Comparison of ENCODE assay signal across 27 mouse cellular contexts in genomic region chr6:120175650-120176049, GRCm38 (mm10).
DNase-seq lines count a peak whose midpoint lies in the region; ATAC-seq and TF ChIP-seq lines count a peak whose summit lies in the region.
"Had no signal": no experiment of that assay in that cellular context is flagged by ENCODE, and none has a peak within 500 bp of the region (broad histone marks: within the 10 kb centered on the region; RNA-seq: fewer than 3 reads in every experiment).

No protein-coding gene starts in this region.

- peak overlapping the region; percentile 86 for H3K27ac ChIP-seq in heart, adult 2 months
- H3K27ac ChIP-seq in liver, embryonic 12.5 days: peak overlapping the region; percentile 99
- H3K27ac ChIP-seq: limb, embryonic 10.5 days; neural tube, embryonic 13.5 days had no signal

- H3K9me3 ChIP-seq in liver, embryonic 12.5 days (replicated peaks): no peaks in the 10 kb centered on the region
- H3K9me3 ChIP-seq: forebrain, embryonic 10.5 days; intestine, embryonic 15.5 days; limb, embryonic 10.5 days; midbrain, embryonic 10.5 days; neural tube, embryonic 13.5 days; stomach, embryonic 15.5 days had no signal

- H3K4me3 ChIP-seq in heart, adult 2 months: no peak overlapping the region
- peak overlapping the region; percentile 47 for H3K4me3 ChIP-seq in liver, embryonic 12.5 days
- H3K4me3 ChIP-seq: forebrain, embryonic 10.5 days; intestine, embryonic 15.5 days; limb, embryonic 10.5 days; midbrain, embryonic 10.5 days; myocyte; neural tube, embryonic 13.5 days; stomach, embryonic 15.5 days had no signal

- no peaks in the 10 kb centered on the region for H3K27me3 ChIP-seq in heart, adult 2 months (ENCODE audit: control insufficient read depth, insufficient read depth, low read length)
- H3K27me3 ChIP-seq in liver, embryonic 12.5 days (replicated peaks): 0 out of 2 replicates have a peak, but pooled peaks cover 4% of the 10 kb centered on the region
- H3K27me3 ChIP-seq: intestine, embryonic 15.5 days; neural tube, embryonic 13.5 days; stomach, embryonic 15.5 days had no signal

- intact Hi-C loops in heart, adult 2 months (cut with DNase I): loop anchor here (2.0 kb wide), 1 partner anchor 29 kb away; no protein-coding TSS in a partner anchor

- no peak for ATAC-seq in liver, embryonic 12.5 days
- no peak for ATAC-seq in CD4-positive, CD25-positive, alpha-beta regulatory T cell, adult 4 months
- no peak for ATAC-seq in megakaryocyte, adult 5-6 weeks (ENCODE audit: poor library complexity, severe bottlenecking)
- ATAC-seq: forebrain, postnatal 0 days; hindbrain, embryonic 16.5 days; intestine, embryonic 15.5 days; lung, postnatal 0 days; midbrain, embryonic 16.5 days had no signal

- 88% methylated on average over 4 of the region's 4 CpGs for WGBS in heart, adult 2 months
- 88% methylated on average over 4 of the region's 4 CpGs for WGBS in liver, embryonic 12.5 days (ENCODE audit: insufficient replicate concordance)

- no peak overlapping the region for H3K9ac ChIP-seq in heart, adult 2 months (ENCODE audit: low read depth, low read length)
- H3K9ac ChIP-seq in liver, embryonic 12.5 days: peak overlapping the region; percentile 71
- H3K9ac ChIP-seq: forebrain, postnatal 0 days; intestine, embryonic 15.5 days; neural tube, embryonic 13.5 days; stomach, embryonic 15.5 days had no signal

- H3K79me2 ChIP-seq in heart, adult 2 months (replicated peaks; ENCODE audit: control insufficient read depth, insufficient read depth, low read length): no peaks in the 10 kb centered on the region

- peaks cover 8% of the 10 kb centered on the region for H3K4me1 ChIP-seq in heart, adult 2 months (ENCODE audit: control insufficient read depth, insufficient read depth, low read length)
- peaks cover 81% of the 10 kb centered on the region for H3K4me1 ChIP-seq in liver, embryonic 12.5 days
- H3K4me1 ChIP-seq: forebrain, embryonic 10.5 days; neural tube, embryonic 13.5 days had no signal

- no peak for DNase-seq in heart, adult 2 months
- no peak for DNase-seq in heart, postnatal 4 days
- peak; percentile 29 for DNase-seq in spleen, adult 12 weeks (ENCODE audit: low spot score)
- DNase-seq in spleen, adult 18-20 months: no peak
- no peak for DNase-seq in adrenal gland, postnatal 14 days
- DNase-seq: cerebellum, adult 2 months; cerebellum, postnatal 36 days; forebrain, postnatal 0 days; gastrocnemius, postnatal 14 days; kidney, adult 8-10 months; kidney, postnatal 14 days; retina, postnatal 1 day; right cerebral cortex, postnatal 25 days; thymus, postnatal 25 days had no signal

- no peak for TF ChIP-seq EP300 in heart, adult 2 months (IDR thresholded peaks at IDR 0.05; ENCODE audit: insufficient read depth, low read depth, low read length)

- no peaks in the 10 kb centered on the region for H3K36me3 ChIP-seq in heart, adult 2 months (ENCODE audit: control insufficient read depth, insufficient read depth, low read length)
- no peaks in the 10 kb centered on the region for H3K36me3 ChIP-seq in liver, embryonic 12.5 days
- H3K36me3 ChIP-seq: forebrain, embryonic 10.5 days; intestine, embryonic 15.5 days; limb, embryonic 10.5 days; midbrain, embryonic 10.5 days; neural tube, embryonic 13.5 days; stomach, embryonic 15.5 days had no signal

- peak overlapping the region; percentile 68 for H3K4me2 ChIP-seq in liver, embryonic 12.5 days
- H3K4me2 ChIP-seq: neural tube, embryonic 13.5 days; stomach, embryonic 15.5 days had no signal

- no peak for TF ChIP-seq CTCF in heart, adult 2 months (IDR thresholded peaks at IDR 0.05)

- no peak for TF ChIP-seq POLR2A in heart, adult 2 months (IDR thresholded peaks at IDR 0.05; ENCODE audit: insufficient read depth, low read depth, low read length)
